Mouse (Mus musculus) adrenal gland, postnatal 25 days (tissue): ENCODE measurements around the gene Myo15b. TPM values are rescaled to one million over a fixed set of nuclear protein-coding genes. Genes with fewer than 3 reads are reported as not detected.

Experiments
- DNase-seq: peaks from one replicate; pipeline ENCODE4 v3.0.0; 2021; ENCODE audit warnings: mixed read lengths
- long read RNA-seq: library from polyadenylated mRNA; stranded (forward); transcript quantifications from one replicate; pipeline ENCODE4 v2.0.0, GENCODE M21; 2021
- total RNA-seq: library from RNA; stranded (reverse); gene quantifications from 2 replicates; pipeline ENCODE4 v1.2.3, GENCODE M21; 2021

Gene Myo15b
- total RNA-seq: 0.36 TPM in 1 of 2 replicates, not detected in the other
- long read RNA-seq: 0 reads

DNA sequence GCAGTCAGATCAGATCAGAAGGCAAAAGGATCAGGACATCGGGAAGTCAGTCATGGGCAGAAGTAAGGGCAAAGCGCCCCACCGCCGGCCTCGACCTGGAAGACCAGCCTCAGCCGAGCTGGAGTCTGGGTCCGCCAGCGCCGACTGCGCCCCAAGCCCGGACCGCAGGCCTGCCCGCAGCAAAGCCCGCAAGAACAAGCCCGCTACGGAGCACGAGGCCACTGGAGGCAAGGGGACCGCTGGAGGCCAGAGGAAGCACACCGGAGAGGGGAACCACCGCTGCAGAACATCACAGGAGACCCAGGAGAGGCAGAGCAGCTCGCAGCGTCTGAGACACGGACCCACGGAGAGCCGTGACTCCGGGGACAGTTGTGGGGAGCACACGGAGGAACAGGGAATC is at the start of gene Myo15b:
Gene Myo15b (plus strand): TSS at position 53 of the 400 bp plus-strand sequence.
- no peak for DNase-seq

DNA sequence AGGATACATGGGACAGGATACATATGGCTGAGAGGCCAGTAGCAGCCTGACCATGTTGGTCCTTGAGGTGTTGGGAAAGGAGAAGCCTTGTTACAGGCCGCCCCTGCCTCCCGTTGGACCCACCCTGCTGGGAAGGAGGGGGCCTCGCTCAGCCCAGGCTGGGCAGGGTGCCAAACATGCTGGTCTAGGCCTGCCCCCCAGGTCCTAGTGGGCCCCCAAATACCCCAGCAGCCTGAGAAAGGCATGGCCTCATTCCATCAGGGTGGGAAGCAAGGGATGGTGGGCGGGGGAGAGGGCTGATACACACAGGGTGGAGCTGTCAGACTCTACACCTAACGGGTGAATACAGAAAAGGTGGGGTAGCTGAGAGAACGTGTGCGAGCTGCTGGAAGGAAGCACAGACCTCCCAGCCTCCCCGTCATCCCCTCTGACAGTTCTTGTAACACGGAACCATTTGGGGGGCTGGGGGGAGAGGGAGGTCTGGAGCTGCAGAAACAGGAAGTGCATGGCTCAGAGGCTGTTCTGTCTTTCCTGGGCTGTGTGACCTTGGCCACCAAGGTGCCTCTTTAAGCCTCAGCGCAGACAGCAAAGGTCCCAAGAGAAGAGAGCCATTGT is 49.4 kb upstream of the Myo15b start:
- no peak for DNase-seq

DNA sequence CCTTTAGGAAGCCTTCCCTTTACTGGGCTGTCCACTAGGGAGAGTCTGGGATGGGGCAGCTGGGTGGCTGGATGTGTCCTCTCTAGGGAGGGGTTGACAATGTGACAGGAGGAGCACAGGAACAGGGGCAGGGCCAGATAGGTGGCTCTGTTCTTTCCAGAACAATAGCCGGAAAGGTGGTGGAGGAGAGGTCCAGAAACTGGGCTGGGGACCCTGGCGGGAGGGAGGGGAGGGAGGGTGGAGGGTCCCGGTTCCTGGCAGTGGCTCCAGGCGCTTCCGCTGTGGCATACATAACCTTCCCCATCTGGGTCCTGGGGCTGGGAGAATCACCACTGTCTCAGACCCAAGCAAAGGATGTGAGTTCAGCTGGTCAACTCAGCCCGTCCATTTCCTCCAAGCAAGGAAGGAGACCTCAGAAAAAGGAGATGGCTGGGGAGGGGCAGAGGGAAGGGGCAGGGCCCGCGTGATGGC is 48.9 kb upstream of the Myo15b start:
- DNase-seq: no peak

DNA sequence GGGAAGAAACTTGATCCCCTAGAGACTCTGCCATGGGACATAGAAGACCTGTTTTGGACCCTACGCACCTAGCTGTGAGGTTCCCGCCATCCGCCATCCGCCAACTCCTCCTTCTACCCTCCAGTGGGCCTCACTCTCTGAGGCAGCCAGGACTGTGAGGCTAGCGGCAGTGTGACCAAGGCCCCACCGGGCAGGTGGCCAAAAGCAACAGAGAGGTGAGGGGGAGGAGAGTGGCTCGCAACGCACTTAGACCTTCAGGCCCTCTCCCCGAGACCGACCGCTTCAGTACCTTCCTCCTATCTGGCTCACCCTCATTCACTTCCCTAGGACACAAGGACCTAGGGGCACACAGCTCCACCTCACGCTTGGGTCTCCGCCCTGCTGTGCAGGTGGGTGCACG is 47.8 kb upstream of the Myo15b start:
- DNase-seq: peak; percentile 83

DNA sequence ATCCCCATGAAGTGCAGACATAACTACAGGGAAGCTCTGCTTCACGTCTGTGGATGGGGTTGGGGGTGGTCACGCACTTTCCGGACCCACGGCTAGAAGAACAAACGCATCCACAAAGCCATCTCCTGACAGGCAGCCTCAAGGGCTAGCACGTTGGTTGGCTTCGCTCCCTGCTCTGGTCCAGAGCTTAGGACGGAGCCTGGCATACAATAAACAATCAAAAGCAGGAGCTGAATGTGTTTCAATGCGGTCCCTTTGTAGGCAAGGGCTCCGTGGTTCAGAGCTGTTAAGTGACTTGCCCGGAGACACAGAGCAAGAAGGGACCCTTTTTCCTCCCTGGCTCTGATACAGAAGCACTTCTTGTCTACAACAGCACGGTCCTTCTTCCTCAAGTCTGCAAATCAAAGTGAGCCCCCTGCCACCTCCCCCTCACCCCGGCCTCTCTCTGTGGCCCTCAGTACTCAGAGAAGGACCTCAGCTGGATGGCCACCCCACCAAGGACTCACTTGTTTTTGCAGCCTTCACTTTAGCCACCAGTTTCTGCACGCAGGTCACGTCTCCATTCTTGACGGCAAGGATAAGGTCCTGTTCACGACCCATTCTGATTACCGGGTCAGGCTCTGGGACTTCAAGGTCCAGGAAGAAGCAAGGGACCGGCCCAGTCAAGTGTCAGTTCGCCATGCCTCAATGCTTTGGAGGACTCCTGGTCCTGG is 46.7 kb upstream of the Myo15b start:
- DNase-seq: no peak

DNA sequence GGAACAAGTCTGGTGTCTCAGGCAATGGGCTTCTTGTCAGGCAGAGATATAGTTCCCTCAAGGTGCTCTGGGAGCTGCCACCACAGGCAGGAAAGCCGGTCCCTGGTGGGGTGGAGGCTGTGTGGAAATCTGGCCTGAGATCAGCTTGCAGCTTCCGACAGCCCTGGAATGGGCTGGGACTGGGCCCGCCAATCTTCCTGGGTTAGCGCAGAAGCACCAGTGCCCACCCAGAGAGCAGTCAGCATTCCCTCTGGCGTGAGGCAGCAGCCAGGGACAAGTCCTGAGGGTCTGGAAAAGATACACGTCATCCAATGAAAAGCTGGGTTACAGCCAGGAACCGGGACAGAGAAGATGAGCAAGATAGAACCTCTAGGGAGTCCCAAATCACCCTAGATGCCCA is 46.1 kb upstream of the Myo15b start:
- DNase-seq: peak; percentile 52

DNA sequence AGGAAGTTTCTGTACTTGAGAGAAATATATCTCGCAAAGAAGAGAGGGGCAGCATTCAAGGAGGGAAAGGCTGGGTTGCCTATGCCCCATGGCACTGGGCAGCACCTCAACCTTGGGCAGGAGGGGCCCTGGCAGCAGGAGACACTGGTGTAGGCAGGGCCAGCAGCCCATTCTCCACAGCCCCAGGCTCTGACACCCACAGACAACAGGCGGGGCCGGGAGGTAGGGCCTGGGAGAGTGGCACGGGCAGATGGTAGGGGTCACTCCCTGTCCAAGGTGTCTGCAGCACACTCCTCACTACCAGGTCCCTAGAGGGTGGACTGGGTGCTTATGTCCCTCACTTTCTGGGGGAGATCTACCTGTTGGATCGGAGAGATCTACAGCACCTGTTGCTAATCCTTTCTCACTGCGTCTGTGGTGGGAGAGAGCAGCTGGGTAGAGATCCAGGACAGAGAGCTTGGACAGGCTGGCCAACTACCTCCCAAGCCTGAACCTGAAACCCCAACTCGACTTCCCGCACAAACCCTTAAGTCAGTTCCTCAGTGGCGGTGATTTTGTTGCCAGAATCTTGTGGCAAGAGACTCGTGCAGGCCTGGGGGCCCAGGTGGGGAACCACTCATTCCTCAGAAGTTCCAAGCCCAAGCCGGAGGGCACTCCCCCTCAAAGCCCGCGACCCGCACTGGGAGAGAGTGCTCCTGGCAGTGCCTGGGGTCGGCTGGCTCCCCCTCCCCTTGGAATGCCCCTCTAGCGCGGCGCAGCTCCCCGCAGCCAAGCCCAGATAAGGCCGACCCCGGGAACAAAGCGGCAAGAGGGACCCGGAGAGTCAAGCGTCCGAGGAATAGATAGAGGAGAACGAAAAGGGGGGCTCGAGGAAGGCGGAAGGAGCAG is 45.4 kb upstream of the Myo15b start:
- DNase-seq: peak; percentile 51

DNA sequence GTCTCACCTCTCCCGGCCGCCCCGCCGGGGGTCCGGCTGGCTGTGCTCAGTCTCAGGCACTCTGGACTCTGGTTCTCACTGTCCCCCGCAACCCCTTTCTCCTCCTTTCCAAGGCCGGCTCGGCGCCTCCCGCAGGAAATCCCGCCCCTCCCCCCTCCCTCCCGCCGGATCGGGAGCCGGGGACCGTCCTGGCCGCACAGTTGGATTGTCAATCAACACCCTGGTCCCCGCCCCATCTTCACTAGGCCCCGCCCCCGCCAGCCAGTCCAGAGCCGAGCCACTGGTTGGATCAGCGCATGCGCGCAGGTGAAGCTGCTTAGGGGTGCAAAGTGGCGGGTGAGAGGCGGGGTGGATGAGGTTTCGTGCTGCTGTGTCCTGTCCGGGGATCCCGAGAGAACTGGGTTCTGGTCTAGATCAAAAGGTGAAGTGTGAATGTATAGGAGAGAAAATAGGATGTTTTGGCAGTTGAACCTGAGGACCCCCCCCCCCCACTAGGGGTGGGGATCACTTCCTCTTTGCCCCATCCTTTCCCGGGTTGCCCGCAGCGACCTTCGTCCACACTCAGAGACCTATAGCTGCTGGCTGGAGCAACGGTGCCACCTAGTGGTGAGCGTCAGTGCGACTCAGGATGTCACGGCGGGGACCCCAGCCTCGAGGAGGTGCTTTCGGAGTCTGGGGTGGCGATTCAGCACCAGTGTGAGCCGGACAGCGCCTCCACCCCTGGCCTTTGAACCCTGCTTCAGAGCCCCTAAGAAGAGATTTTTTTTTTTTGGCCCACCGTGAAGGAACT is 44.5 kb upstream of the Myo15b start, which contains the start of gene Caskin2:
Gene Caskin2 (minus strand): TSS at position 133 of the 790 bp plus-strand sequence.
- DNase-seq: peak; percentile 99

DNA sequence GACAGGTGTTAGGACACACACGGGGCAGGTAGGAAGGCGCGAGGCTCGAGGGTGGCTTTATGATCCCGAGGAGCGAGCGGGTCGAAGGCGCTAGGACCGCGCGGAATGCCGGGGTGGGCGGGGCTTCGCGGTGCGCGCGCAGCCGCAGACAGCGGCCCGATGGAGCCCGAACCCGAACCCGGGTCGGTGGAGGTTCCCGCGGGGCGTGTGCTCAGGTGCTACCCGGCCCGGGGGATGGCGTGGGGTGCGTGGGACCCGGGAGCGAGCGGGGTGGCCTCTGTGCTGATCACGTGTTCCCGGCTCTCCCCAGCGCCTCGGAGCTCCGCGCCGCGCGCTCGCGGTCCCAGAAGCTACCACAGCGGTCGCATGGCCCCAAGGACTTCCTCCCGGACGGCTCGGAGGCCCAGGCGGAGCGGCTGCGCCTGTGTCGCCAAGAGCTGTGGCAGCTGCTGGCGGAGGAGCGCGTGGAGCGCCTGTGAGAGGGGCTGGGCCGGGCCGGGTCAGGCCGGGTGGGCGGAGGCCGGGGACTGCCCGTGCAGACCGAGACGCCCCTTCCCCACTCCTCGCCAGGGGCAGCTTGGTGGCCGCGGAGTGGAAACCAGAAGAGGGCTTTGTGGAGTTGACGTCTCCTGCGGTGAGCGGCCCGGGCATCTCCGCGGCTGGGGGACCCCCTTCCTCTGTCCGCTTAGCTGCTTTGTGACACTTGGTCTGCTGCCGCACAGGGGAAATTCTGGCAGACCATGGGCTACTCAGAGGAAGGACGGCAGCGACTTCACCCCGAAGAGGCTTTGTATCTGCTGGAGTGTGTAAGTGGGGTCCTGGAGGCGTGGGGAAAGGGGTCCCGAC is 43.4 kb upstream of the Myo15b start, which contains the start of gene Tsen54:
Gene Tsen54 (plus strand): TSS at position 120 of the 846 bp plus-strand sequence.
- DNase-seq: peak; percentile 92

DNA sequence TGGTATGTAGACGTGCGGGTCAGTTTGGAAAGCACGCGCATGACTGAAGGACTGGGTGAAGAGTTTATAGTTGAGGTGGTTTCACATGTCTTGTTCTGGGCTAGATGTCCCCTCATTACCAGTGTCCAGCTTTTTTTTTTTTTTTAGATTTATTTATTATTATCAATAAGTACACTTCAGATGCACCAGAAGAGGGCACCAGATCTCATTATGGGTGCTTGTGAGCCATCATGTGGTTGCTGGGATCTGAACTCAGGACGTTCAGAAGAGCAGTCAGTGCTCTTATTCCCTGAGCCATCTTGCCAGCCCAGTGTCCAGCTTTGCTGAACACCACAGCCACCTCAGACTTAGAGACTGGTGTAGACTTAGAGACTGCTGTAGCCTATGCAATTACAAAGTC is 40.9 kb upstream of the Myo15b start:
- no peak for DNase-seq

DNA sequence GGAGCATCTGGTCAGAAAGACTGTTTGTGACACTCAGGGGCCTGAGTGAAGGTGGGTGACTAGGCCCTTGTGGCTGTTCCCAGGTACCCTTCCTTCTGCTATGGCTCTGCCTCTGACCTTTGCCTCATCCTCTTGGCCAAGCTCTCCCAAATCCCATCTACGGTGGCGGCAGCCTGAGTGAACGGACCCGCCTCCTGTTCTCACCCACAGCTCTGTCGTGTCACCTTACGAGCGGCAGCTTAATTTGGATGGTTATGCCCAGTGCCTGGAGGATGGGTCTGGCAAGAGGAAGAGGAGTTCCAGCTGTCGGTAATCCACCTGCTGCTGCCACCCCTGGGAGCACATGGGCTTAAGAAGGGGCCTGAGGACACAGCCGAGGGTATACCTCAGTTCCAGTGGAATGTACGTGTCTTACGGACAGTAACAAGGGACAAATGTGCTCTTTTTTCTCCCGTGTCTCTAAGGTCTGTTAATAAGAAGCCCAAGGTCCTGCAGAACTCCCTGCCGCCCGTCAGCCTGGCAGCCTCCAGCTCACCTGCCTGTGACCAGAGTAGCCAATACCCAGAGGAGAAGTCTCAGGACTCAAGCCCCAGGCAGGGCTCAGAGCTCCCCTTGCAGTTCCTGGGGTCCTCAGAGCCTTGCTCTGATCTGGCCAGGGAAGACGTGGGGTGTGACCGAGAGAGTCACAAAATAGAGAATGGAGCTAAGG is 38.1 kb upstream of the Myo15b start:
- DNase-seq: no peak

DNA sequence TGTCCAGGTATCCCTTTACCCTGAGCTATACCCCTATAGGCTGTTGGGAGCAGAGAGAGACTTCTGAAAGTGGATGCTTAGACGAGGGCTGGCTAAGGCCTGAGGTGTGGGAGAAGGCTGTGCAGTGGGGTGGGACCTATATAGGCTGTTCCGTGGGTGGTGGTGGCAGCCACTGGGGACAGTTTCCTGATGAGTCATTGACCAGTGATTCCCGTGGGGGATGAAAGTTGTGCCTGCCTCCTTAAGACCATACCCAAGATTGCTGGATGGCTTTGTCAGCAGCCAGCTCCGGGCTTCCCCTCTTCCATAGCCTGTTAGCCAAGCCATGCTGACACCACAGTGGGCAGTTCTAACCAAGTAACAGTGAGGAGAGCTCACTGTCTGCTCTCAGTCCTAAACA is 37.2 kb upstream of the Myo15b start:
- no peak for DNase-seq

DNA sequence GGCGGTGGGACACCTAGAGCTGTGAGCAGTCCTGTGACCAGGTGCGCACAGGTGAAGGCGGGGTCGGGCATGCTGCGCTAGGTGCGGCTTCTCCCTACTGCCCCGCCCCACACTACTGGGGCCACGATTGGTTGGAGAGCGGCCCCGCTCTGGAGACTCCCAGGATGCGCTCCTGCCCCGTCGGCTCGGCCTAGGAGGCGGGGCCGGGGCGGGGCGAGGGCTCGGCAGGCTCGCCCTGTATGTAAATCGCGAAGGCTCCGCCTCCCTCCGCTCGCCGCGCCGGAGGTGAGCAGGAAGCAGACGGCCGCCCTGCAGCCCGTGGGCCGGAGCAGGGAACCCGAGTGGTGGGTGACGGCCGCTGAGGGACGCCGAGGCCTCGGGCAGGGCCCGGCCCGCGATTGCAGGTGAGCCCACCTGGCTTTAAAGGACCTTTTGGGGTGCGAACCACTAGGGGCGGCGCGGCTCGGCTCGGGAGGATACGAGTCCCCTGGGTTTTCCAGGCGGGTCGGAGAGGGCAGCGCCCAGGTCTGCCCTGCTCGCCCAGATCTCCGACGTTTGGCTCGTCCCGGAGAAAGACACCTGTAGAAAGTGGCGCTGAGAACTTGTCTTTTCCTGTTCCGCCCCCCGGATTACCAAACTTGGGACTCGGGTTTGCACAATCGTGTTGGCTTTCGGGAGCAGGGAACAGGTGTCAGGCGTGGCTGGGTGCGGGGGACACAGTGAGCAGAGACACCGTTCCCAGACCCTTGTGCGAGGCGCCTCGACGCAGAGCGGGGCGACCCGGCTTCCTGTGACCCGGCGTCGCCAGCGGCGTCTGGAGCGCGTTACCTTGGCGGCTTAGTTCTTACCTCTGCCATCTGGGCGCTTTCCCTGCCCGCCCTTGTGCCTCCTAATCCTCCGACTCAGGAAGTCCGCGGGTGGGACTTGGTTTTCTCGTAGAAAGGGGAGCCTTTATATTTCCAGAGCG is 34.1 kb upstream of the Myo15b start, which contains the start of gene Llgl2:
Gene Llgl2 (plus strand): TSS at position 276 of the 967 bp plus-strand sequence.
- peak; percentile 93 for DNase-seq

DNA sequence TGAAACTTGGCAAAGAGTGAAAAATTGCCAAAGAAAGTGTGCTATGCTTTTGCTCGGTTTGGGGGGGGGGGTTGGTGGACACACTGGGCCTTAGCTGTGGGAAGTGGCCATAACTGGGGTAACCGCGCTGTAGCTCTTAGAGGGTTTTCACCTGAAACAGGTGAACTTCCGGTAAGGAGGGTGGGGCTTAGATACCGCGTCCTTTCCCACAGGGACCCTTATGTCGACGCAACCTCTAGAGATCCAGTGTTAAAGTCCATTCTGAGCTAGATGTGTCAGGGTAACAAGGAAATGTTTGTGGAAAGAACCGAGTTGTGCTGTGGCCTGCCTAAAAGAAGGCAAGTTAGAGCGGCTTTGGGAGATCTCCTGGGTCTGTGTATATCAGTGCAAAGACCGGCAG is 33.4 kb upstream of the Myo15b start:
- DNase-seq: no peak

DNA sequence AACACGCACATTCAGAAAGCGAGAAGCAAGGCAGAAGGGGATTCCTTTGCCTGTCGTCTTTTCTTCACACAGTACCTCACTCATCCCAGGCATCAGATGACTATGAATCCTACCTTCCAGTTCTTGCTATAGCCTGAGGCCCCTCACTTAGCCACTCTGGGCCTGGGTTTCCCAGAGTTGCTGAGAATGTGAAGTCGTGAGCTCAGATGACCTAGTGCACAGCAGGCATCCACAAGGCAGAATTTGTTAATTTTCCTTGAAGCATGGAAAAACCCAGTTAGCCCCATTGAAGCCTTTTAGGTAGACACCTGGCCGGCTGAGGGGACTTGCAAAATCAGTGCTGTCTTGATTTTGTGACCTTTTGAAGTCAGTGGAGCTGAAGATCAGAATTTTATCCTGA is 31.7 kb upstream of the Myo15b start:
- DNase-seq: no peak

DNA sequence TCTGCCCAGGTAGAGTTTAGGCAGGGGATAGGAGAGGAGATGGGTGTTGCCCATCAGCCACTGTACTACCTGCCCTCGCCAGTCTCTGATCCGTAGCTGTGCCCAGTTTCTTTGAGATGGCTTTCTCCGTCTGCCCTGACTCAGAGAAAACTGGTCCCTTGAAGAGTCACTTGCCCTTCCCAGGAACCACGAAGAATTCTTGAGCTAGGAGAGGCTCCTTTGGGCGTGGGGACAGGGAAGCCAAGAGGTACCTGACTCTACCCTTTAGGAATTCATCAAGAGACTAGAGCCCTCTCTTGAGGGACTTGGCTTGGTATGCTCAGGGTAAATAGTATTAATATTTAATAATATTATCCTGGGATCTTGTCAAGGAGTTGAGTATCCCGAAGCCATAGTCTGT is 30.6 kb upstream of the Myo15b start:
- DNase-seq: no peak

DNA sequence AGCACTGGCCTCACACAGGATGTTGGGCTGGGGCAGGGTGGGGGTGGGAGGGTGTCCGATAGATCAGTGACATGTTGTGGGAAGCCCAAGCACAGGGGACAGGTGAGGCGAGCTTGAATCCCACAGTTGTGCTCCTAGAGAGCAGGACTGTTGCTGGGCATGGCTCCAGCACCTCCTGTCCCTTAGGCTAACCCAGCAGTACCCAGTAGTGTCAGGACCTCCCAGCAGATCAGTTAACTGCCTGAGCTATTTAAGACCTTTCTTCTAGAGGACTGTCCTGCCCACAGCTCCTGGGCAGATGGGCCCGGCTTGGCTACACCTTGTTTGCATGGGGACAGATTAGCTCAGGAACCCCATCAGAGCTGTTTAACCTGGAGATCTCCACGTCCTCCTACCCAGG is 29.2 kb upstream of the Myo15b start:
- DNase-seq: no peak

DNA sequence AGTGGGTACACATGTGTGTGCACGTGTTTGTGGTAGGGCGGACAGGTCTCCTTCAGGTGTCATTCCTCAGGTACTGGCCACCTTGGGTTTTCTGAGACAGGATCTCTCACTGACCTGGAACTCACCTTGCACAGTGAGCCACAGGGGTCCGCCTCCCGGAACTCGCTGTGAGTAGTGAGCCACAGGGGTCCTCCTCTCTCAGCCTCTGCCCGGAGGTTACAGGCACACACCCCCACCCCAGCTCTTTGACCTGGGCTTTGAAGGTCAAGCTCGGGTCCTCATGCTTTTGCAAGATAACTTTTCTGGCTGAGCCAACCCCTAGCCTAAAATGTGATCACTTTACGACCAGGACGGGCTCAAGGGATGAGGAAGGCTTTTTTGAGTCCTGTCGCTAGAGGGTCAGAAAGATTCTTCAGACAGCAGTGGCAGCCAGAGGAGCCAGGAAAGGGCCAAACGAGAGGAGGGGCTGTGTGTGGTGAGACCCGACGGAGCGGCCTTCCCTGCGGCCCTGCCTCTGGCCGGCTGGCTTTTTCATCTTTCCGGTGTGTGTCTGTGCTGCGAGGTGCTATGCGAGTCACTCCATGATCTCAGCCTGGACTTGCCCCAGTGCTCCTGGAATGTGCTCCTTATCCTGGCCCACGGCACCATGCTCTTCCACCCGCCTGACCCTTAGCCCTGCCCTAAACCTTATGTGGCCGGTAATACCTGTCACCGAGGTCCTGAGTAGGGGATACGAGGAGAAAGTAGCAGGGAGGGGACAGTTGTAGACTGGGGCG is 27.5 kb upstream of the Myo15b start:
- DNase-seq: no peak
